In the genomic region with DNA sequence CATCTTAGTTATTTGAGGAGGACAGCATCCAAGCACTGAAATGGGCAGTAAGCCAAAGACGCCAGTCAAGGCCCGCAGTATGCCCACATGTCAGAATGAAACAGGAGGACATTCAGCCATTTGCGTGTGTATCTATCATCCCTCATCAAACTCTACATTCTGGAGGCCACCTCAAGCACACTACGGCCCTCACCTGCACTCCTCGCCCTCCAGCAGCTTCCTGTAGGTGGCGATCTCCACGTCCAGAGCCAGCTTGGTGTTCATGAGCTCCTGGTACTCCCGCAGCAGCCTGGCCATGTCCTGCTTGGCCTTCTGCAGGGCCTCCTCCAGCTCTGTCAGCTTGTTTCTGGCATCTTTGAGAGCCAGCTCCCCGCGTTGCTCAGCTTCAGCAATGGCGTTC, we compare ENCODE assay signal across 23 mouse cellular contexts. TPM values are rescaled to one million over a fixed set of nuclear protein-coding genes. Genes with fewer than 3 reads are reported as not detected.
A peak's percentile ranks its signal among the peaks of the same experiment; 100 is the strongest.
DNase-seq lines count a peak whose midpoint lies in the region; ATAC-seq and TF ChIP-seq lines count a peak whose summit lies in the region.
"Had no signal": no experiment of that assay in that cellular context is flagged by ENCODE, and none has a peak within 500 bp of the region (broad histone marks: within the 10 kb centered on the region; RNA-seq: fewer than 3 reads in every experiment).

No protein-coding gene starts in this region.

- no peak overlapping the region for H3K9ac ChIP-seq in kidney, embryonic 15.5 days
- H3K9ac ChIP-seq: embryonic facial prominence, embryonic 12.5 days; forebrain, embryonic 15.5 days; midbrain, embryonic 15.5 days; neural tube, embryonic 12.5 days; stomach, embryonic 15.5 days had no signal

- DNase-seq in cerebellum, adult 11-12 months: peak; percentile 6
- no peak for DNase-seq in cerebellum, adult 8-10 months
- DNase-seq in kidney, adult 2 months: no peak
- no peak for DNase-seq in brain, embryonic 14.5 days (ENCODE audit: low read depth)
- DNase-seq in natural killer cell, adult 2 months (ENCODE audit: low spot score in 2 of 2): no peak
- DNase-seq: gastrocnemius, adult 2 months; heart, adult 2 months; heart, postnatal 14 days; kidney, postnatal 14 days; layer of hippocampus, postnatal 36 days had no signal

- no peak overlapping the region for H3K27ac ChIP-seq in kidney, adult 2 months (ENCODE audit: insufficient read depth, low read depth, low read length)
- H3K27ac ChIP-seq in kidney, embryonic 15.5 days: no peak overlapping the region
- H3K27ac ChIP-seq: embryonic facial prominence, embryonic 12.5 days; forebrain, embryonic 15.5 days; gastrocnemius, adult 2 months; heart, adult 2 months; limb, embryonic 10.5 days; midbrain, embryonic 15.5 days; neural tube, embryonic 12.5 days; stomach, embryonic 15.5 days had no signal

- 0 out of 2 replicates have a peak, but pooled peaks have one; percentile 7 for TF ChIP-seq CTCF in kidney, adult 2 months (conservative IDR thresholded peaks at IDR 0.05; ENCODE audit: insufficient read depth, insufficient read length, low read depth, low read length)
- peak; percentile 17; the same call in 1 of the 2 replicates for TF ChIP-seq CTCF in brain, embryonic 14.5 days (IDR thresholded peaks at IDR 0.05; ENCODE audit: borderline replicate concordance, extremely low read depth, insufficient read depth, insufficient read length)

- no peak for ATAC-seq in kidney, embryonic 15.5 days (replicated peaks; ENCODE audit: low FRiP score)
- no peak for ATAC-seq in megakaryocyte, adult 5-6 weeks (ENCODE audit: poor library complexity, severe bottlenecking)
- ATAC-seq: forebrain, embryonic 15.5 days; midbrain, embryonic 15.5 days had no signal

- H3K27me3 ChIP-seq in kidney, adult 2 months (replicated peaks; ENCODE audit: control insufficient read depth, insufficient read depth, low read length): no peaks in the 10 kb centered on the region
- no peaks in the 10 kb centered on the region for H3K27me3 ChIP-seq in kidney, embryonic 15.5 days
- peaks cover 46% of the 10 kb centered on the region for H3K27me3 ChIP-seq in megakaryocyte, embryonic 14.5 days (replicated peaks)
- H3K27me3 ChIP-seq: embryonic facial prominence, embryonic 12.5 days; forebrain, embryonic 15.5 days; midbrain, embryonic 15.5 days; stomach, embryonic 15.5 days had no signal

- H3K4me3 ChIP-seq in kidney, adult 2 months (ENCODE audit: insufficient read depth, low read depth, low read length): no peak overlapping the region
- no peak overlapping the region for H3K4me3 ChIP-seq in kidney, embryonic 15.5 days (replicated peaks)
- H3K4me3 ChIP-seq in megakaryocyte, embryonic 14.5 days (replicated peaks): peak overlapping the region; percentile 11
- H3K4me3 ChIP-seq: embryonic facial prominence, embryonic 12.5 days; forebrain, embryonic 15.5 days; gastrocnemius, adult 2 months; heart, adult 2 months; limb, embryonic 10.5 days; midbrain, embryonic 15.5 days; neural tube, embryonic 12.5 days; stomach, embryonic 15.5 days had no signal

- H3K4me1 ChIP-seq in kidney, adult 2 months (ENCODE audit: control insufficient read depth, insufficient read depth, low read length): no peaks in the 10 kb centered on the region
- H3K4me1 ChIP-seq in kidney, embryonic 15.5 days: no peaks in the 10 kb centered on the region
- no peaks in the 10 kb centered on the region for H3K4me1 ChIP-seq in megakaryocyte, embryonic 14.5 days
- H3K4me1 ChIP-seq: embryonic facial prominence, embryonic 12.5 days; forebrain, embryonic 15.5 days; midbrain, embryonic 15.5 days; neural tube, embryonic 12.5 days; stomach, embryonic 15.5 days had no signal

- H3K4me2 ChIP-seq in kidney, embryonic 15.5 days: no peak overlapping the region
- H3K4me2 ChIP-seq: embryonic facial prominence, embryonic 12.5 days; forebrain, embryonic 15.5 days; midbrain, embryonic 15.5 days; neural tube, embryonic 12.5 days; stomach, embryonic 15.5 days had no signal

- TF ChIP-seq POLR2A in kidney, adult 2 months (IDR thresholded peaks at IDR 0.05; ENCODE audit: low read depth, low read length): no peak
- no peak for TF ChIP-seq POLR2A in brain, embryonic 14.5 days (IDR thresholded peaks at IDR 0.05; ENCODE audit: borderline replicate concordance, extremely low read depth, insufficient read depth, insufficient read length, poor library complexity, severe bottlenecking)

- H3K9me3 ChIP-seq in kidney, embryonic 15.5 days (replicated peaks): no peaks in the 10 kb centered on the region
- H3K9me3 ChIP-seq in megakaryocyte, embryonic 14.5 days: no peaks in the 10 kb centered on the region
- H3K9me3 ChIP-seq: embryonic facial prominence, embryonic 12.5 days; forebrain, embryonic 15.5 days; limb, embryonic 10.5 days; midbrain, embryonic 15.5 days; neural tube, embryonic 12.5 days; stomach, embryonic 15.5 days had no signal

- H3K36me3 ChIP-seq in kidney, adult 2 months (ENCODE audit: control insufficient read depth, insufficient read depth, low read length): no peaks in the 10 kb centered on the region
- no peaks in the 10 kb centered on the region for H3K36me3 ChIP-seq in kidney, embryonic 15.5 days
- H3K36me3 ChIP-seq in megakaryocyte, embryonic 14.5 days (replicated peaks; ENCODE audit: low read length): no peaks in the 10 kb centered on the region
- H3K36me3 ChIP-seq: embryonic facial prominence, embryonic 12.5 days; forebrain, embryonic 15.5 days; G1E; limb, embryonic 10.5 days; midbrain, embryonic 15.5 days; neural tube, embryonic 12.5 days; stomach, embryonic 15.5 days had no signal

- 67% methylated on average over 11 of the region's 11 CpGs for WGBS in kidney, adult 2 months
- 67% methylated on average over 11 of the region's 11 CpGs for WGBS in kidney, embryonic 15.5 days

RNA-seq across cellular contexts. Expression of gene Krt5, which starts 4.0 kb away (rescaled TPM):
- polyA plus RNA-seq in kidney, adult 2 months (2012; rRNA removed): 2.6 and 4.6 TPM in 2 replicates
- 3.2 and 5.1 TPM in 2 replicates for polyA plus RNA-seq in kidney, embryonic 15.5 days (2015; fragmentation: Nextera tagmentation; extraction: Ambion mirVana)
- not detected in 2 replicates for polyA plus RNA-seq in megakaryocyte, embryonic 14.5 days (2012; ENCODE audit: insufficient read depth, low replicate concordance)
- total RNA-seq in megakaryocyte, adult 5-6 weeks (2015): not detected in 2 replicates
- total RNA-seq in megakaryocyte, adult 5-6 weeks (2017): not detected in 2 replicates
- 33.7 and 53.0 TPM in 2 replicates for polyA plus RNA-seq in brain, embryonic 14.5 days (2012; rRNA removed)
- total RNA-seq: adrenal gland, postnatal 4 days; G1E; gastrocnemius, adult 2 months had no signal
- polyA plus RNA-seq: G1E had no signal

RNA-seq across cellular contexts. Expression of gene Krt6a, which starts 14.6 kb away (rescaled TPM):
- polyA plus RNA-seq in kidney, adult 2 months (2012; rRNA removed): not detected in 2 replicates
- polyA plus RNA-seq in kidney, embryonic 15.5 days (2015; fragmentation: Nextera tagmentation; extraction: Ambion mirVana): 0.62 and 3.8 TPM in 2 replicates
- polyA plus RNA-seq in megakaryocyte, embryonic 14.5 days (2012; ENCODE audit: insufficient read depth, low replicate concordance): 0.03 TPM in 1 of 2 replicates, not detected in the other
- total RNA-seq in megakaryocyte, adult 5-6 weeks (2015): not detected in 2 replicates
- total RNA-seq in megakaryocyte, adult 5-6 weeks (2017): not detected in 2 replicates
- 0.29 and 0.57 TPM in 2 replicates for polyA plus RNA-seq in brain, embryonic 14.5 days (2012; rRNA removed)
- total RNA-seq: adrenal gland, postnatal 4 days; G1E; gastrocnemius, adult 2 months; heart, adult 2 months; heart, postnatal 14 days; layer of hippocampus, postnatal 36 days had no signal
- polyA plus RNA-seq: forebrain, embryonic 15.5 days; G1E; heart, adult 2 months; small intestine, adult 2 months had no signal

RNA-seq across cellular contexts. Expression of gene Krt6b, which starts 28.6 kb away (rescaled TPM):
- not detected in 2 replicates for polyA plus RNA-seq in kidney, adult 2 months (2012; rRNA removed)
- polyA plus RNA-seq in kidney, embryonic 15.5 days (2015; fragmentation: Nextera tagmentation; extraction: Ambion mirVana): not detected in 2 replicates
- polyA plus RNA-seq in megakaryocyte, embryonic 14.5 days (2012; ENCODE audit: insufficient read depth, low replicate concordance): not detected in 2 replicates
- not detected in 2 replicates for total RNA-seq in megakaryocyte, adult 5-6 weeks (2015)
- total RNA-seq in megakaryocyte, adult 5-6 weeks (2017): not detected in 2 replicates
- not detected in 2 replicates for polyA plus RNA-seq in brain, embryonic 14.5 days (2012; rRNA removed)
- total RNA-seq: adrenal gland, postnatal 4 days; G1E; gastrocnemius, adult 2 months; heart, adult 2 months; layer of hippocampus, postnatal 36 days had no signal
- polyA plus RNA-seq: embryonic facial prominence, embryonic 12.5 days; forebrain, embryonic 15.5 days; G1E; limb, embryonic 10.5 days; lung, embryonic 16.5 days; midbrain, embryonic 15.5 days; neural tube, embryonic 12.5 days had no signal

RNA-seq across cellular contexts. Expression of gene Krt71, which starts 34.2 kb away (rescaled TPM):
- not detected in 2 replicates for polyA plus RNA-seq in kidney, adult 2 months (2012; rRNA removed)
- polyA plus RNA-seq in kidney, embryonic 15.5 days (2015; fragmentation: Nextera tagmentation; extraction: Ambion mirVana): not detected in 2 replicates
- not detected in 2 replicates for polyA plus RNA-seq in megakaryocyte, embryonic 14.5 days (2012; ENCODE audit: insufficient read depth, low replicate concordance)
- not detected in 2 replicates for total RNA-seq in megakaryocyte, adult 5-6 weeks (2015)
- not detected in 2 replicates for total RNA-seq in megakaryocyte, adult 5-6 weeks (2017)
- polyA plus RNA-seq in brain, embryonic 14.5 days (2012; rRNA removed): 0.09 and 0.18 TPM in 2 replicates
- total RNA-seq: adrenal gland, postnatal 4 days; G1E; gastrocnemius, adult 2 months; heart, adult 2 months; heart, postnatal 14 days; layer of hippocampus, postnatal 36 days had no signal
- polyA plus RNA-seq: embryonic facial prominence, embryonic 12.5 days; forebrain, embryonic 15.5 days; G1E; heart, adult 2 months; limb, embryonic 10.5 days; lung, embryonic 16.5 days; neural tube, embryonic 12.5 days; small intestine, adult 2 months; stomach, embryonic 15.5 days had no signal
